8 mouse cellular contexts compared by ENCODE assay signal in the genomic region with DNA sequence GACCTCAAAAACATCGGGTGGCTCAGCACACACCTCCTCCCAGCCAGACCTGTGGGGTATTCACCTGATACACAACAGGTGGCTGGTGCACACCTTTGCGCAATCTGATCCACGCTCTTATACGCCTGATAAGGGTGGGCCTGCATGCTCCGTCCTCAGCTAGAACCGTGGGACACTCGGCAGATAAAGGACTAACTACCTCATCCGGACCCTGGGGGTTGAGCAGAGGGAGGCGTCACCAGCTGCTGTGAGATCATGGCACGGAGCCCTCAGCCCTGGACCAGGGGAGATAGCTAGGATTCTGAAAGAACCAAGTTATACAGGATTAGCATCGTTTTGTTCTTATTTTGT. TPM values are rescaled to one million over a fixed set of nuclear protein-coding genes. Genes with fewer than 3 reads are reported as not detected.
DNase-seq lines count a peak whose midpoint lies in the region; ATAC-seq lines count a peak whose summit lies in the region.

A gene (plus strand): TSS at position 73 of the 351 bp plus-strand sequence.

- intact Hi-C loops in left cerebral cortex, postnatal 4 days (cut with DNase I) = loop anchor here (5.0 kb wide), 1 partner anchor 101 kb away; a partner anchor contains a TSS

- H3K4me3 ChIP-seq in neural tube, embryonic 11.5 days (ENCODE audit: low read depth, low read length) = peak within 1 kb of the TSS; percentile 72
- H3K4me3 ChIP-seq in hindbrain, embryonic 15.5 days = peak within 1 kb of the TSS; percentile 86

- H3K4me1 ChIP-seq in neural tube, embryonic 11.5 days (ENCODE audit: control insufficient read depth, insufficient read depth, low read length) = peaks cover 12% of the 10 kb centered on the region
- H3K4me1 ChIP-seq in hindbrain, embryonic 15.5 days (replicated peaks) = peaks cover 65% of the 10 kb centered on the region

- WGBS in neural tube, embryonic 11.5 days = 3% methylated on average over 11 of the region's 11 CpGs
- WGBS in hindbrain, embryonic 15.5 days = 1% methylated on average over 11 of the region's 11 CpGs

- DNase-seq in neural tube, embryonic 11.5 days (ENCODE audit: low spot score) = peak; percentile 58
- DNase-seq in neural tube, embryonic 10.5 days (ENCODE audit: extremely low spot score, low spot score) = no peak
- DNase-seq in cerebellum, adult 9-11 months = peak; percentile 75
- peak; percentile 39 to 41 for DNase-seq in gastrocnemius, adult 8-10 months (ENCODE audit: low spot score in 2 of 2)
- peak; percentile 68 for DNase-seq in left cerebral cortex, postnatal 4 days
- DNase-seq in spleen, postnatal 10 days (ENCODE audit: low spot score in 2 of 2) = peak; percentile 71 to 83

- no peaks in the 10 kb centered on the region for H3K9me3 ChIP-seq in neural tube, embryonic 11.5 days (ENCODE audit: control insufficient read depth, low read length)
- no peaks in the 10 kb centered on the region for H3K9me3 ChIP-seq in hindbrain, embryonic 15.5 days

- no peaks in the 10 kb centered on the region for H3K27me3 ChIP-seq in neural tube, embryonic 11.5 days (ENCODE audit: control insufficient read depth, insufficient read depth, low read length)
- H3K27me3 ChIP-seq in hindbrain, embryonic 15.5 days = no peaks in the 10 kb centered on the region

- H3K27ac ChIP-seq in neural tube, embryonic 11.5 days (ENCODE audit: low read depth, low read length) = peak within 1 kb of the TSS; percentile 91
- peak within 1 kb of the TSS; percentile 89 for H3K27ac ChIP-seq in hindbrain, embryonic 15.5 days (replicated peaks)

- no peaks in the 10 kb centered on the region for H3K36me3 ChIP-seq in neural tube, embryonic 11.5 days (ENCODE audit: control insufficient read depth, insufficient read depth, low read length)
- no peaks in the 10 kb centered on the region for H3K36me3 ChIP-seq in hindbrain, embryonic 15.5 days

- peak within 1 kb of the TSS; percentile 50 for H3K9ac ChIP-seq in neural tube, embryonic 11.5 days (ENCODE audit: low read length)
- peak within 1 kb of the TSS; percentile 78 for H3K9ac ChIP-seq in hindbrain, embryonic 15.5 days

- peak within 1 kb of the TSS; percentile 94 for H3K4me2 ChIP-seq in neural tube, embryonic 11.5 days (ENCODE audit: low read depth)
- H3K4me2 ChIP-seq in hindbrain, embryonic 15.5 days = peak within 1 kb of the TSS; percentile 80

- ATAC-seq in neural tube, embryonic 11.5 days (ENCODE audit: insufficient read depth, low FRiP score, low TSS enrichment) = peak; percentile 28
- peak; percentile 35 for ATAC-seq in hindbrain, embryonic 15.5 days (ENCODE audit: low FRiP score, low read depth)
- ATAC-seq in megakaryocyte-erythroid progenitor cell, adult 5-6 weeks (replicated peaks; ENCODE audit: low FRiP score, low TSS enrichment, poor library complexity, severe bottlenecking) = peak; percentile 61

RNA-seq across cellular contexts. Expression of the gene that starts here (rescaled TPM):
- polyA plus RNA-seq in neural tube, embryonic 11.5 days (2014; fragmentation: Nextera tagmentation; extraction: Ambion mirVana) = not detected in 2 replicates
- total RNA-seq in gastrocnemius, adult 8-10 months (2022) = under 1 TPM in 3 of 4 experiments, not detected in 1; 0.72 to 0.89 (median 0.87) TPM
- not detected in 2 replicates for polyA plus RNA-seq in hindbrain, embryonic 15.5 days (2015; fragmentation: Nextera tagmentation; extraction: Ambion mirVana)
- under 1 TPM in 1 of 2 experiments, not detected in 1; 0.64 TPM for total RNA-seq in left cerebral cortex, postnatal 4 days (2021)
- total RNA-seq in megakaryocyte-erythroid progenitor cell, adult 5-6 weeks (2014; fragmentation: Nextera tagmentation) = 0.74 and 2.5 TPM in 2 replicates
- 1.6 TPM in 1 of 2 replicates, not detected in the other for total RNA-seq in megakaryocyte-erythroid progenitor cell, adult 5-6 weeks (2017)

Comparison
In these comparisons a context has a peak if more than half of its experiments do, and no peak if none do; other contexts are left out.
1. Peak in DNase-seq, ATAC-seq, H3K4me3 ChIP-seq, H3K27ac ChIP-seq, H3K9ac ChIP-seq and H3K4me2 ChIP-seq in neural tube, embryonic 11.5 days; RNA of the gene not detected or under 1 TPM.
2. Peak in DNase-seq in gastrocnemius, adult 8-10 months; RNA of the gene not detected or under 1 TPM.
3. Peak in ATAC-seq, H3K4me3 ChIP-seq, H3K27ac ChIP-seq, H3K9ac ChIP-seq and H3K4me2 ChIP-seq in hindbrain, embryonic 15.5 days; RNA of the gene not detected or under 1 TPM.
4. Peak in DNase-seq in left cerebral cortex, postnatal 4 days; RNA of the gene not detected or under 1 TPM.